Mouse (Mus musculus): Measurements from ENCODE around the gene Tgif2. TPM values are rescaled to one million over a fixed set of nuclear protein-coding genes. Genes with fewer than 3 reads are reported as not detected.

Tgif2 gene
- polyA plus RNA-seq, 1 experiment from 2014 or later: 85.1 TPM

- Histone ChIP-seq H3K36me3 (ENCODE audit: control insufficient read depth, insufficient read depth, low read length) (no peaks in the 10 kb centered on the region), H3K27ac (ENCODE audit: low read depth, low read length) (peak overlapping the region; percentile 91), H3K4me2 (ENCODE audit: low read depth) (peak overlapping the region; percentile 85), H3K4me3 (ENCODE audit: low read depth, low read length) (peak overlapping the region; percentile 77), H3K4me1 (ENCODE audit: control insufficient read depth, insufficient read depth, low read length) (peaks cover 31% of the 10 kb centered on the region), H3K9ac (ENCODE audit: low read length) (peak overlapping the region; percentile 92), H3K27me3 (ENCODE audit: control insufficient read depth, insufficient read depth, low read length) (no peaks in the 10 kb centered on the region), H3K9me3 (ENCODE audit: control insufficient read depth, low read length) (no peaks in the 10 kb centered on the region)
- under 1% methylated on average over 40 of the region's 42 CpGs for WGBS
- peak; percentile 28; the same call in 1 of the 2 replicates for ATAC-seq (ENCODE audit: insufficient read depth, low FRiP score, low TSS enrichment)
- DNase-seq (ENCODE audit: low spot score): peak; percentile 77
Measured at GRCm38 (mm10) chr2:156841028-156841840, 1.4 kb downstream of the Tgif2 start.

GRCm38 (mm10) chr2:156841841-156842706, 2.3 kb downstream of the Tgif2 start:
- Histone ChIP-seq H3K4me3 (ENCODE audit: low read depth, low read length) (peak overlapping the region; percentile 77), H3K36me3 (ENCODE audit: control insufficient read depth, insufficient read depth, low read length) (no peaks in the 10 kb centered on the region), H3K27me3 (ENCODE audit: control insufficient read depth, insufficient read depth, low read length) (no peaks in the 10 kb centered on the region), H3K9me3 (ENCODE audit: control insufficient read depth, low read length) (no peaks in the 10 kb centered on the region), H3K4me1 (ENCODE audit: control insufficient read depth, insufficient read depth, low read length) (peaks cover 31% of the 10 kb centered on the region), H3K27ac (ENCODE audit: low read depth, low read length) (0 out of 2 replicates have a peak overlapping the region, but pooled peaks have one; percentile 44), H3K9ac (ENCODE audit: low read length) (peak overlapping the region; percentile 92), H3K4me2 (ENCODE audit: low read depth) (peak overlapping the region; percentile 85)
- DNase-seq (ENCODE audit: low spot score) (peak; percentile 47), ATAC-seq (ENCODE audit: insufficient read depth, low FRiP score, low TSS enrichment) (no peak)
- WGBS: 3% methylated on average over 20 of the region's 20 CpGs

GRCm38 (mm10) chr2:156842711-156843110, 2.9 kb downstream of the Tgif2 start:
- Histone ChIP-seq H3K36me3 (ENCODE audit: control insufficient read depth, insufficient read depth, low read length) (no peaks in the 10 kb centered on the region), H3K27me3 (ENCODE audit: control insufficient read depth, insufficient read depth, low read length) (no peaks in the 10 kb centered on the region), H3K4me1 (ENCODE audit: control insufficient read depth, insufficient read depth, low read length) (peaks cover 31% of the 10 kb centered on the region), H3K4me3 (ENCODE audit: low read depth, low read length) (peak overlapping the region; percentile 77), H3K9ac (ENCODE audit: low read length) (peak overlapping the region; percentile 92; the same call in 1 of the 2 replicates), H3K4me2 (ENCODE audit: low read depth) (peak overlapping the region; percentile 85), H3K27ac (ENCODE audit: low read depth, low read length) (no peak overlapping the region), H3K9me3 (ENCODE audit: control insufficient read depth, low read length) (no peaks in the 10 kb centered on the region)
- ATAC-seq (ENCODE audit: insufficient read depth, low FRiP score, low TSS enrichment): no peak
- peak; percentile 15 for DNase-seq (ENCODE audit: low spot score)
- 14% methylated on average over 11 of the region's 11 CpGs for WGBS

- H3K4me2 ChIP-seq (ENCODE audit: low read depth): no peak overlapping the region
- H3K4me1 ChIP-seq (ENCODE audit: control insufficient read depth, insufficient read depth, low read length): peaks cover 31% of the 10 kb centered on the region
- 62% methylated on average over 10 of the region's 10 CpGs for WGBS
- H3K27me3 ChIP-seq (ENCODE audit: control insufficient read depth, insufficient read depth, low read length): no peaks in the 10 kb centered on the region
- no peaks in the 10 kb centered on the region for H3K9me3 ChIP-seq (ENCODE audit: control insufficient read depth, low read length)
- no peaks in the 10 kb centered on the region for H3K36me3 ChIP-seq (ENCODE audit: control insufficient read depth, insufficient read depth, low read length)
- H3K27ac ChIP-seq (ENCODE audit: low read depth, low read length): no peak overlapping the region
- no peak overlapping the region for H3K4me3 ChIP-seq (ENCODE audit: low read depth, low read length)
- H3K9ac ChIP-seq (ENCODE audit: low read length): no peak overlapping the region
- DNase-seq (ENCODE audit: low spot score): no peak
- ATAC-seq (ENCODE audit: insufficient read depth, low FRiP score, low TSS enrichment): no peak
Measured at GRCm38 (mm10) chr2:156843331-156843730, 3.5 kb downstream of the Tgif2 start.

GRCm38 (mm10) chr2:156844715-156845114, 4.9 kb downstream of the Tgif2 start:
- Histone ChIP-seq H3K9ac (ENCODE audit: low read length) (no peak overlapping the region), H3K4me3 (ENCODE audit: low read depth, low read length) (no peak overlapping the region), H3K27ac (ENCODE audit: low read depth, low read length) (peak overlapping the region; percentile 53; the same call in 1 of the 2 replicates)

GRCm38 (mm10) chr2:156847653-156848052, 7.8 kb downstream of the Tgif2 start:
- ATAC-seq (ENCODE audit: insufficient read depth, low FRiP score, low TSS enrichment) (no peak), DNase-seq (ENCODE audit: low spot score) (no peak)
- H3K4me3 ChIP-seq (ENCODE audit: low read depth, low read length): no peak overlapping the region
- WGBS: 69% methylated on average over 6 of the region's 6 CpGs
- H3K27me3 ChIP-seq (ENCODE audit: control insufficient read depth, insufficient read depth, low read length): no peaks in the 10 kb centered on the region
- no peak overlapping the region for H3K27ac ChIP-seq (ENCODE audit: low read depth, low read length)
- peaks cover 14% of the 10 kb centered on the region for H3K36me3 ChIP-seq (ENCODE audit: control insufficient read depth, insufficient read depth, low read length)
- H3K9me3 ChIP-seq (ENCODE audit: control insufficient read depth, low read length): no peaks in the 10 kb centered on the region
- H3K9ac ChIP-seq (ENCODE audit: low read length): no peak overlapping the region
- peaks cover 12% of the 10 kb centered on the region for H3K4me1 ChIP-seq (ENCODE audit: control insufficient read depth, insufficient read depth, low read length)
- no peak overlapping the region for H3K4me2 ChIP-seq (ENCODE audit: low read depth)

More at GRCm38 (mm10) chr2:156844715-156845114, 4.9 kb downstream of the Tgif2 start:
- Histone ChIP-seq H3K4me1 (ENCODE audit: control insufficient read depth, insufficient read depth, low read length) (peaks cover 26% of the 10 kb centered on the region), H3K36me3 (ENCODE audit: control insufficient read depth, insufficient read depth, low read length) (peaks cover 6% of the 10 kb centered on the region), H3K9me3 (ENCODE audit: control insufficient read depth, low read length) (no peaks in the 10 kb centered on the region), H3K4me2 (ENCODE audit: low read depth) (no peak overlapping the region), H3K27me3 (ENCODE audit: control insufficient read depth, insufficient read depth, low read length) (no peaks in the 10 kb centered on the region)
- 50% methylated on average over 10 of the region's 10 CpGs for WGBS
- no peak for ATAC-seq (ENCODE audit: insufficient read depth, low FRiP score, low TSS enrichment)
- DNase-seq (ENCODE audit: low spot score): no peak

GRCm38 (mm10) chr2:156848526-156849182, 8.8 kb downstream of the Tgif2 start:
- Histone ChIP-seq H3K4me1 (ENCODE audit: control insufficient read depth, insufficient read depth, low read length) (peaks cover 10% of the 10 kb centered on the region), H3K36me3 (ENCODE audit: control insufficient read depth, insufficient read depth, low read length) (peaks cover 14% of the 10 kb centered on the region), H3K27me3 (ENCODE audit: control insufficient read depth, insufficient read depth, low read length) (no peaks in the 10 kb centered on the region), H3K9ac (ENCODE audit: low read length) (no peak overlapping the region), H3K9me3 (ENCODE audit: control insufficient read depth, low read length) (no peaks in the 10 kb centered on the region), H3K4me2 (ENCODE audit: low read depth) (no peak overlapping the region), H3K4me3 (ENCODE audit: low read depth, low read length) (no peak overlapping the region), H3K27ac (ENCODE audit: low read depth, low read length) (no peak overlapping the region)
- 94% methylated on average over 6 of the region's 6 CpGs for WGBS
- DNase-seq (ENCODE audit: low spot score) (no peak), ATAC-seq (ENCODE audit: insufficient read depth, low FRiP score, low TSS enrichment) (no peak)

- WGBS: 92% methylated on average over 5 of the region's 5 CpGs
- H3K4me2 ChIP-seq (ENCODE audit: low read depth): no peak overlapping the region
- H3K27me3 ChIP-seq (ENCODE audit: control insufficient read depth, insufficient read depth, low read length): no peaks in the 10 kb centered on the region
- ATAC-seq (ENCODE audit: insufficient read depth, low FRiP score, low TSS enrichment) (no peak), DNase-seq (ENCODE audit: low spot score) (no peak)
- peaks cover under 1% of the 10 kb centered on the region; the same call in 1 of the 2 replicates for H3K4me1 ChIP-seq (ENCODE audit: control insufficient read depth, insufficient read depth, low read length)
- no peak overlapping the region for H3K27ac ChIP-seq (ENCODE audit: low read depth, low read length)
- H3K4me3 ChIP-seq (ENCODE audit: low read depth, low read length): no peak overlapping the region
- peaks cover 14% of the 10 kb centered on the region for H3K36me3 ChIP-seq (ENCODE audit: control insufficient read depth, insufficient read depth, low read length)
- no peaks in the 10 kb centered on the region for H3K9me3 ChIP-seq (ENCODE audit: control insufficient read depth, low read length)
- H3K9ac ChIP-seq (ENCODE audit: low read length): no peak overlapping the region
Measured at GRCm38 (mm10) chr2:156850505-156850904, 10.7 kb downstream of the Tgif2 start.

Measured in neural tube, embryonic 11.5 days (tissue).